Mouse (Mus musculus): ENCODE data around the gene Fam217b.

Fam217b gene

DNA sequence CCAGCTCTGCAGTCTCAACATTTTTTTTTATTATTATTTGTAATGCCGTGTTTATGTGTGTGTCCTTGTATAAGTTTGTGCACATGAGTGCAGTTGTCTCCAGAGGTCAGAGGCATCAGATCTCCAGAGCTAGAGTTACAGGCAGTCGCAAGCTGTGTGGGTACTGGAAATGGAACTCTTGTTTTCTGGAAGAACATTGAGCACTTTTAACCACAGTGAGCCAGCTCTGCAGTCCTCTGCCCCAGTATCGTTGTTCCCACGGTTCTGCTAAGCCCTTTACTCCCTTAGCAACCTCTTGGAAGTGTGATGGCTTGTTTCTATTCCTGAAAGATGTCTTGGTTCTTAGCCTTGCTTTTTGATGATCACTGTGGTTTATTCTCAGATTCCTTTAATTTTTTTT, 35.1 kb downstream of the Fam217b start:
- no peak for DNase-seq

GRCm38 (mm10) chr2:178450236-178450635, 35.9 kb downstream of the Fam217b start:
- DNase-seq, result no peak

- DNase-seq, result no peak
These were observed 36.6 kb downstream of the Fam217b start for GRCm38 (mm10) chr2:178450961-178451360.

DNA sequence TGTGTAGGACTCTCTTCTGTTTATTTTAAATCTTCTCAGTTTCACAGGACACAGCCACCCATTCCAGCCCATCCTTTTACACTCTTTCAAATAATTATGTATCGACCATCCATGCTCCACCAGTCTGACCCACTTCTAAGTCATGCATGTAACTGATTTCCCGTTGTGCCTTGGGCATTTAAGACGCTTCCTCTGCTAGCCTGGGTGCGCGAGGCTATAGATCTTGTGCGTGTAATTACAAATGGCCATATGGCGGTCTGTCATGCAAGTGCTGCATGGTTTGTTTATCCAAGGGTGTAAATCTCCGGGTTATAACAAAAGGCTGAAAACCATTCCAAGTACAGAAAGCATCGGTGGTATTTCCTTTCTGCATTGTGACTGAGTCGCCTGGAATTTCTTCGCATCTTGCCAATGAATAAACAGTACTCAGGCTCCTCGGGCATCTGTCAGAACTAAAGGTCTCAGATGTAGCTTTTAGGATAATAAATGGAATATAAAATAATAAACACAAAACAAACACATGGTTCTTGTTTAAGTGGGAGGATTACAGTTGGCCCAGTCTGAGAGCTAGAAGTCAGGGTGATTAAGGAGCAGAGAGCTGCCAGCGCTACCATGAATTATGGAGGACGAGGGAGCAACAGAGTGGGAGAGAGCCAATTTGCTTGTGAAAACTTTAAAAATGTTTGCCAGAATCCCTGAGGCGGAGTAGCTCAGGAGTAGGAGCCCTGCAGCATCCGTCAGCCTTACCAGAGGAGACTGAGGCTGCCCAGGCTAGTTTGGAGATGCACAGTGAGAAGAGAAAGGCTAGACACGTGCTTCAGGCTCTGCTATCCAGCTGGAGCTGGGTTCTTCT, 40.6 kb downstream of the Fam217b start:
- DNase-seq, result peak; percentile 21

DNA sequence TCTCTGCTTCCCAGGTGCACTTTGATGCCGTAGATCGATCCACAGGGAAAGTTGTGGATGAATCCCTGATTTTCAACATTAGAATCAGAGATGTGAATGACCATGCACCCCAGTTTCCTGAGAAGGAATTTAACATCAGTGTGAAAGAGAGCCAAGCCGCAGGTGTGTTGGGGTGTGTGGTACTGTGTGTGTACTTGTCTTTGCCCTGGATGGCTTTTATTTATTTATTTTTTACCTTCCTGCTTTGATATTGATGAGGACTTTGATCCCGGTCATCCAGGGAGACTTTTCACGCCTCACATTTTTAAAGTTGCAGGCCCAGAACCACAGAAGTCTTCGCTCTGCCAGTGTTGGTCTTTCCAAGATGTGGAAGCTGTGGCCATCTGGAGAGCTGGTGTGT, 43.1 kb downstream of the Fam217b start:
- DNase-seq, result no peak

DNA sequence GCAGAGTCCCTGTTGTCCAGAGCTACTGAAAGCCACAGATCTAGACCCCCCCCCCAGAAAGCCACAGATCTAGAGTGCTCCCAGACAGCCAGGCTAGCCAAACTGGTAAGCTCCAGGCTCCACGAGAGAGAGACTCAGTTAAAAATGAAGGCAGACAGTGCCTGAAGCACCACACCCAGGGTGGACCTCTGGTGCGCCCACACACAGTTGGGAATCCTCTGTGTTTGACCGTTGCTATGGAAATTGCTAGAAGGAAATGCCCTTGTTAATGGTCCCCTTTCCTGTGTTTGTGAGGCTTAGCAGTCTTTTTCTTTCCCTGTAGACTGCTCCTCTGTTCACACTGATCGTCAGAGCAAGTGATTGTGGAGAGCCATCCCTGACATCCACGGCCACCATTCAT, 46.0 kb downstream of the Fam217b start:
- no peak for DNase-seq

DNA sequence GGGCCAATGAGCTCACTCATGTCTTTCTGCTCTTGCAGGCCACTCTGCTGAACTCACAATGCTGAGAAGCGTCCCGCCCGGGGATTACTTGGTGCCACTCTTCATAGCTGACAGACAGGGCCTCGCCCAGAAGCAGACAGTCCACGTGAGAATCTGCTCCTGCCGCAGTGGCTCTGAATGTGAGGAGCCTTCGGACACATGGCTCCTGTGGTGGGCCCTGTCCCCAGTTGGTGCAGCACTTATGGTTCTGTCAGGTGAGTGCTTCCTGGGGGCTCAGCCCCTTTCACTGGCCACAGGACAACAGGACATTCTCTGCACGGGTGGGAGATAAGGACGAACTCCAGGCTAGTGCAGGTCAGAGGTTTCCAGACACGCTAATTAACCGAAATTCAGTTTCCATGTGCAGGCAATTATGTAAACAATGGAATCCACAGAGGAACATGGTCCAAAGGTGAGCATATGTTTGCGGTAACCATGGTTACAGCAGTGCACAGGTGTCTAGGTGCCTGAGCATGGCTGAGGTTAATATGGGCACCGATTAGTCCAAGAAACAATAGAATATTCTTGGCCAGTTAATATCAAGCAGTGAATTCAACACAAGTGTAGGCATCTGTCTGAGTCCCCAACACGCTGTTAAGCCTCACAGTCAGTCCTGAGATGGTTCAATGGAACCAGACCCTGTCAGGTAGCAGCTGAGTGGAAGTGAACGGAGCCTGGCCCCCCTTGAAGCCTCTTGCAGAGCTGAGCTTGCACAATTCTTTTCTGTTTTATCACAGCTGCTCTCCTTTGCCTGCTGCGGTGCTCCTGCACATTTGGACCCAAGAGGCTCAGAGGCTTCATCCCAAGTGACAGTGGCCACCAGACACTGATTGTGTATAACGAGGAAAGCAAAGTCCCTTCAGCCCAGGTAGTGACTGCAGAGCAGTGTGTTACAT, 57.5 kb downstream of the Fam217b start:
- no peak for DNase-seq

DNA sequence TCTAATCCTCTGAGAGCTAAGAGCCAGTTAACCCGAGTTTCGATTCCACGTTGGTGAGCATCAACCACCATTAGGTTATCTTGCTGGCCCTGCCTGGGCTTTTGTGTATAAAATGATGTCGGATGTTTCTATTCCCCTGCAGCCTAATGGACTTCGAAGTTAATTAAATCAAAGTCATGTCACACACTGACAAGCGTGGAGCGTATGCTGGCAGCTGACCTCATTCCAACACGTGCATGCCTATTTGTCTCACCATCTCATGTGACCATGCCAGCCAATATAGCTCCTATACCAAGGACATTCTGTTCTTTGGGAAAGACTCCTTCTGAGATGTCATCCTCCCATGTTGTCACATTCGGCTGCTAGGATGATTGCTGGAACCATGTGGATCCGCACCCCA, 59.6 kb downstream of the Fam217b start:
- no peak for DNase-seq
